Mouse (Mus musculus): ENCODE results near the gene Pim3. TPM values are rescaled to one million over a fixed set of nuclear protein-coding genes. Genes with fewer than 3 reads are reported as not detected.

Pim3 gene
- polyA plus RNA-seq, 1 experiment from 2014 or later: 53.8 TPM

GRCm38 (mm10) chr15:88892876-88893275 lies 30.9 kb downstream of the Pim3 start:
- no peaks in the 10 kb centered on the region for H3K36me3 ChIP-seq
- H3K27ac ChIP-seq: no peak overlapping the region
- peaks cover 6% of the 10 kb centered on the region; the same call in 1 of the 2 replicates for H3K27me3 ChIP-seq (replicated peaks)
- H3K9ac ChIP-seq: no peak overlapping the region
- no peak overlapping the region for H3K4me3 ChIP-seq (replicated peaks)
- no peak overlapping the region for H3K4me2 ChIP-seq (replicated peaks)
- H3K4me1 ChIP-seq (replicated peaks): peaks cover 10% of the 10 kb centered on the region
- no peaks in the 10 kb centered on the region for H3K9me3 ChIP-seq
- 70% methylated on average over 5 of the region's 5 CpGs for WGBS
- no peak for ATAC-seq

GRCm38 (mm10) chr15:88895119-88895518 lies 33.1 kb downstream of the Pim3 start:
- peaks cover under 1% of the 10 kb centered on the region; the same call in 1 of the 2 replicates for H3K27me3 ChIP-seq (replicated peaks)
- H3K9ac ChIP-seq: no peak overlapping the region
- no peak overlapping the region for H3K4me3 ChIP-seq (replicated peaks)
- H3K36me3 ChIP-seq: no peaks in the 10 kb centered on the region
- H3K4me1 ChIP-seq (replicated peaks): peaks cover 10% of the 10 kb centered on the region
- no peak for ATAC-seq
- WGBS: 69% methylated on average over 7 of the region's 7 CpGs
- H3K27ac ChIP-seq: no peak overlapping the region
- H3K9me3 ChIP-seq: no peaks in the 10 kb centered on the region
- H3K4me2 ChIP-seq (replicated peaks): no peak overlapping the region

GRCm38 (mm10) chr15:88895891-88896290 lies 33.9 kb downstream of the Pim3 start:
- Histone ChIP-seq H3K4me2 (replicated peaks) (no peak overlapping the region), H3K27me3 (replicated peaks) (no peaks in the 10 kb centered on the region), H3K4me1 (replicated peaks) (peaks cover 5% of the 10 kb centered on the region), H3K9ac (no peak overlapping the region), H3K9me3 (no peaks in the 10 kb centered on the region), H3K36me3 (no peaks in the 10 kb centered on the region), H3K4me3 (replicated peaks) (no peak overlapping the region), H3K27ac (no peak overlapping the region)
- no peak for ATAC-seq
- 67% methylated on average over 6 of the region's 6 CpGs for WGBS

GRCm38 (mm10) chr15:88896341-88896980 lies 34.5 kb downstream of the Pim3 start:
- Histone ChIP-seq H3K9me3 (no peaks in the 10 kb centered on the region), H3K27ac (no peak overlapping the region), H3K4me2 (replicated peaks) (no peak overlapping the region), H3K4me1 (replicated peaks) (peaks cover under 1% of the 10 kb centered on the region; the same call in 1 of the 2 replicates), H3K4me3 (replicated peaks) (no peak overlapping the region), H3K27me3 (replicated peaks) (no peaks in the 10 kb centered on the region), H3K36me3 (no peaks in the 10 kb centered on the region), H3K9ac (no peak overlapping the region)
- ATAC-seq: no peak
- WGBS: 82% methylated on average over 10 of the region's 10 CpGs

- Histone ChIP-seq H3K4me2 (replicated peaks) (no peak overlapping the region), H3K36me3 (no peaks in the 10 kb centered on the region), H3K4me1 (replicated peaks) (no peaks in the 10 kb centered on the region), H3K9ac (no peak overlapping the region), H3K4me3 (replicated peaks) (no peak overlapping the region), H3K9me3 (no peaks in the 10 kb centered on the region), H3K27me3 (replicated peaks) (no peaks in the 10 kb centered on the region), H3K27ac (no peak overlapping the region)
- WGBS: 81% methylated on average over 15 of the region's 15 CpGs
- no peak for ATAC-seq
Observed at GRCm38 (mm10) chr15:88902200-88902875, 40.4 kb downstream of the Pim3 start.

- Histone ChIP-seq H3K4me2 (replicated peaks) (no peak overlapping the region), H3K27ac (no peak overlapping the region), H3K36me3 (no peaks in the 10 kb centered on the region), H3K4me3 (replicated peaks) (no peak overlapping the region), H3K9me3 (no peaks in the 10 kb centered on the region), H3K27me3 (replicated peaks) (no peaks in the 10 kb centered on the region), H3K4me1 (replicated peaks) (no peaks in the 10 kb centered on the region), H3K9ac (no peak overlapping the region)
- no peak for ATAC-seq
- WGBS: 83% methylated on average over 1 of the region's 1 CpGs
Observed at GRCm38 (mm10) chr15:88903086-88903485, 41.1 kb downstream of the Pim3 start.

- no peak overlapping the region for H3K4me2 ChIP-seq (replicated peaks)
- no peak overlapping the region for H3K4me3 ChIP-seq (replicated peaks)
- no peaks in the 10 kb centered on the region for H3K36me3 ChIP-seq
- no peak overlapping the region for H3K9ac ChIP-seq
- ATAC-seq: no peak
- H3K27ac ChIP-seq: no peak overlapping the region
- H3K9me3 ChIP-seq: no peaks in the 10 kb centered on the region
- WGBS: 83% methylated on average over 14 of the region's 14 CpGs
- H3K4me1 ChIP-seq (replicated peaks): no peaks in the 10 kb centered on the region
- no peaks in the 10 kb centered on the region for H3K27me3 ChIP-seq (replicated peaks)
Observed at GRCm38 (mm10) chr15:88904056-88904811, 42.2 kb downstream of the Pim3 start.

GRCm38 (mm10) chr15:88906347-88906746 lies 44.4 kb downstream of the Pim3 start:
- Histone ChIP-seq H3K27ac (no peak overlapping the region), H3K4me2 (replicated peaks) (no peak overlapping the region), H3K4me3 (replicated peaks) (no peak overlapping the region), H3K27me3 (replicated peaks) (no peaks in the 10 kb centered on the region), H3K4me1 (replicated peaks) (no peaks in the 10 kb centered on the region), H3K36me3 (no peaks in the 10 kb centered on the region), H3K9me3 (no peaks in the 10 kb centered on the region), H3K9ac (no peak overlapping the region)
- ATAC-seq: no peak
- WGBS: 72% methylated on average over 4 of the region's 4 CpGs

- no peaks in the 10 kb centered on the region for H3K27me3 ChIP-seq (replicated peaks)
- H3K9me3 ChIP-seq: no peaks in the 10 kb centered on the region
- 90% methylated on average over 7 of the region's 7 CpGs for WGBS
- H3K4me3 ChIP-seq (replicated peaks): no peak overlapping the region
- ATAC-seq: no peak
- no peak overlapping the region for H3K9ac ChIP-seq
- no peak overlapping the region for H3K4me2 ChIP-seq (replicated peaks)
- H3K27ac ChIP-seq: no peak overlapping the region
- H3K36me3 ChIP-seq: no peaks in the 10 kb centered on the region
- H3K4me1 ChIP-seq (replicated peaks): no peaks in the 10 kb centered on the region; the same call in 1 of the 2 replicates
Observed at GRCm38 (mm10) chr15:88915046-88915445, 53.1 kb downstream of the Pim3 start.

Other genes starting within 250 kb of the Pim3 start
- 17.1 and 17.2 TPM in 2 replicates for gene Brd1, start 128.0 kb upstream of the Pim3 start, polyA plus RNA-seq (2015; fragmentation: Nextera tagmentation; extraction: Ambion mirVana)
- 14.0 and 14.7 TPM in 2 replicates for gene Zbed4, start 110.5 kb upstream of the Pim3 start, polyA plus RNA-seq (2015; fragmentation: Nextera tagmentation; extraction: Ambion mirVana)
- gene Alg12, start 42.9 kb upstream of the Pim3 start, polyA plus RNA-seq (2015; fragmentation: Nextera tagmentation; extraction: Ambion mirVana): 12.7 and 14.0 TPM in 2 replicates
- gene Creld2, start 42.5 kb upstream of the Pim3 start, polyA plus RNA-seq (2015; fragmentation: Nextera tagmentation; extraction: Ambion mirVana): 97.9 and 131 TPM in 2 replicates
- gene Ttll8, start 92.2 kb downstream of the Pim3 start, polyA plus RNA-seq (2015; fragmentation: Nextera tagmentation; extraction: Ambion mirVana): not detected in 2 replicates
- not detected in 2 replicates for gene Mlc1, start 116.8 kb downstream of the Pim3 start, polyA plus RNA-seq (2015; fragmentation: Nextera tagmentation; extraction: Ambion mirVana)
- not detected in 2 replicates for gene Mov10l1, start 120.7 kb downstream of the Pim3 start, polyA plus RNA-seq (2015; fragmentation: Nextera tagmentation; extraction: Ambion mirVana)
- gene Panx2, start 197.5 kb downstream of the Pim3 start, polyA plus RNA-seq (2015; fragmentation: Nextera tagmentation; extraction: Ambion mirVana): 0.21 and 0.59 TPM in 2 replicates
- gene Trabd, start 212.9 kb downstream of the Pim3 start, polyA plus RNA-seq (2015; fragmentation: Nextera tagmentation; extraction: Ambion mirVana): 46.4 and 56.6 TPM in 2 replicates
- gene Selenoo, start 226.9 kb downstream of the Pim3 start, polyA plus RNA-seq (2015; fragmentation: Nextera tagmentation; extraction: Ambion mirVana): 15.9 and 17.6 TPM in 2 replicates